Mouse (Mus musculus): ENCODE data around the gene Cx3cl1. TPM values are rescaled to one million over a fixed set of nuclear protein-coding genes. Genes with fewer than 3 reads are reported as not detected.

Gene Cx3cl1
- polyA plus RNA-seq, 1 experiment from 2014 or later = 9.3 TPM

DNA sequence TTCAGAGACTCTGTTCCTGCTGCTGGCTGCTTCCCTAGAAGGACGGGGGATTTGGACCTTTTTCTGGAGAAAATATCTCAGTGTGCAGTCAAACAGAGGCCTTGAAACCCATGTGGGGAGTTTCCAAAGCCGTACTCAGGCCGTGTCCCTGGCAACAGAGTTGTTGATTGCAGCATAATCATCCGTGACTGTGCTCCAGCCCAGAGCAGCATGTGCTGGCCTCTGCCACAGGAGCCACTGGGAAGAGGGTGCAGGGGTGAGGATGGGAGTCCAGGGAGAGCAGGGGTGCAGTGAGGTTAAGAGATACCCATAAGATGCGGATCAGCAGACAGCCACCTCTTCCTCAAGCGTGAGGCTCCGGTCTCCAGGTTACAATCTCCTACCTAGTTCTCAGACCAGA, 35.7 kb downstream of the Cx3cl1 start:
- Histone ChIP-seq H3K9me3 (ENCODE audit: control insufficient read depth, low read length) (no peaks in the 10 kb centered on the region), H3K4me2 (ENCODE audit: low read depth, low read length) (no peak overlapping the region), H3K9ac (ENCODE audit: low read length) (no peak overlapping the region), H3K4me3 (ENCODE audit: low read length) (no peak overlapping the region), H3K36me3 (ENCODE audit: control insufficient read depth, insufficient read depth, low read length) (no peaks in the 10 kb centered on the region), H3K27ac (ENCODE audit: low read length) (no peak overlapping the region), H3K27me3 (ENCODE audit: control insufficient read depth, insufficient read depth, low read depth, low read length) (no peaks in the 10 kb centered on the region), H3K4me1 (replicated peaks; ENCODE audit: control insufficient read depth, insufficient read depth, low read length) (no peaks in the 10 kb centered on the region)
- 56% methylated on average over 7 of the region's 7 CpGs for WGBS
- ATAC-seq (ENCODE audit: low read depth) = no peak

DNA sequence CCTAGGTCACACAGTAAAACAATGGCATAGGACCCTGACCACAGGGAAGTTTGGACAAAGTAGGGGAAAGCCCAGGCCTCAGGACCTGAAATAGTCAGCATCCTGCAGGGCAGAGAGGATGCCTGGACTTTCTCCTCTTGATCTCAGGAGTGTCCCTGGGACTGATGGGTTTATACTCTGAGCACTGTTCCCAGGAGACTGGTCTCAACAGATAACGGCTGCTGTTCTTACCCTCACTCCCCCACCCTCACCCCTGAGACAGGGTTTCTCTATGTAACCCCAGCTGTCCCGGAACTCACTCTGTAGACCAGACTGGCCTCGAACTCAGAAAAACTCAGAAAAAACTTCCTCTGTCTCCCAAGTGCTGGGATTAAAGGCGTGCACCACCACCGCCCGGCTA, 36.6 kb downstream of the Cx3cl1 start:
- Histone ChIP-seq H3K27me3 (ENCODE audit: control insufficient read depth, insufficient read depth, low read depth, low read length) (no peaks in the 10 kb centered on the region), H3K4me1 (replicated peaks; ENCODE audit: control insufficient read depth, insufficient read depth, low read length) (no peaks in the 10 kb centered on the region), H3K9ac (ENCODE audit: low read length) (no peak overlapping the region), H3K27ac (ENCODE audit: low read length) (no peak overlapping the region), H3K4me2 (ENCODE audit: low read depth, low read length) (no peak overlapping the region), H3K4me3 (ENCODE audit: low read length) (no peak overlapping the region), H3K9me3 (ENCODE audit: control insufficient read depth, low read length) (no peaks in the 10 kb centered on the region), H3K36me3 (ENCODE audit: control insufficient read depth, insufficient read depth, low read length) (no peaks in the 10 kb centered on the region)
- WGBS = 76% methylated on average over 6 of the region's 6 CpGs
- no peak for ATAC-seq (ENCODE audit: low read depth)

DNA sequence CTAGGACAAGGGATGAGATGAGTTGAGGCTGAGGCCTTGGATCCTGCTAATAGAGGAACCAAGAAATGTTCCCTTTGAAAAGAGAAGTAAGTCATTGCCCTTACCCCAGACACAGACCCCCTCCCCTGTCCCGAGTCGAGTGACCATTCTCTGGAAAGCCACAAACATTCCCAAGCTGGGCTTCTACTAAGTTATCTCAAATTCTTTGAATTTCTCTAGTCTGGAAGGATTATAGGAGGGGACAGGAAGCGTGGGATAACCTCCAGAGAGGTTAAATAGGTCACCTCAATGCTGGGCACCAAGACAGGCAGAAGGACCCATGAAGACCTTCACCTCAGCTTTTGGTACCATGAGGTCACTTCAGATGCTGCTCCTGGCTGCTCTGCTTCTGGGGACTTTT, 38.3 kb downstream of the Cx3cl1 start, which contains the start of gene Ccl17:
TSS of gene Ccl17 (plus strand) at position 301 of the 400 bp plus-strand sequence.
- no peak for ATAC-seq (ENCODE audit: low read depth)

DNA sequence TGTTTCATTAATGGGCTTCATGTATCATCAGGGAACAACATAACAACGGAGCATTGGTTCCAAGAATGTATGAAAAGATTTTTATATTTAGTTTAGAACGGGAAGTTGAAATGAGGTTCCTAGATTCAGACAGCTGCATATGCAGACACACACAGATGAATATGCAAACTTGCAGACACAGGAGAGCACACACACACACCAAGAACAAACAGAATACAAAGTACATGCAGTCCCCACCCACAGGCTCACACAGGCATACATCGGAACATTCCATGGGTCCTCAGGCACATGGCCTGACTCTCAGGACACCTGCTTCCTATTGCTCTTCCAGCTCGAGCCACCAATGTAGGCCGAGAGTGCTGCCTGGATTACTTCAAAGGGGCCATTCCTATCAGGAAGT, 39.0 kb downstream of the Cx3cl1 start:
- ATAC-seq (ENCODE audit: low read depth) = no peak
- 68% methylated on average over 5 of the region's 5 CpGs for WGBS
- no peaks in the 10 kb centered on the region for H3K36me3 ChIP-seq (ENCODE audit: control insufficient read depth, insufficient read depth, low read length)

More for the DNA sequence above, 38.3 kb downstream of the Cx3cl1 start, which contains the start of gene Ccl17:
- Histone ChIP-seq H3K4me1 (replicated peaks; ENCODE audit: control insufficient read depth, insufficient read depth, low read length) (no peaks in the 10 kb centered on the region), H3K27me3 (ENCODE audit: control insufficient read depth, insufficient read depth, low read depth, low read length) (no peaks in the 10 kb centered on the region), H3K4me3 (ENCODE audit: low read length) (no peak within 1 kb of the TSS), H3K9me3 (ENCODE audit: control insufficient read depth, low read length) (no peaks in the 10 kb centered on the region), H3K4me2 (ENCODE audit: low read depth, low read length) (no peak within 1 kb of the TSS), H3K9ac (ENCODE audit: low read length) (no peak within 1 kb of the TSS), H3K36me3 (ENCODE audit: control insufficient read depth, insufficient read depth, low read length) (no peaks in the 10 kb centered on the region), H3K27ac (ENCODE audit: low read length) (no peak within 1 kb of the TSS)
- WGBS = 42% methylated on average over 3 of the region's 3 CpGs

DNA sequence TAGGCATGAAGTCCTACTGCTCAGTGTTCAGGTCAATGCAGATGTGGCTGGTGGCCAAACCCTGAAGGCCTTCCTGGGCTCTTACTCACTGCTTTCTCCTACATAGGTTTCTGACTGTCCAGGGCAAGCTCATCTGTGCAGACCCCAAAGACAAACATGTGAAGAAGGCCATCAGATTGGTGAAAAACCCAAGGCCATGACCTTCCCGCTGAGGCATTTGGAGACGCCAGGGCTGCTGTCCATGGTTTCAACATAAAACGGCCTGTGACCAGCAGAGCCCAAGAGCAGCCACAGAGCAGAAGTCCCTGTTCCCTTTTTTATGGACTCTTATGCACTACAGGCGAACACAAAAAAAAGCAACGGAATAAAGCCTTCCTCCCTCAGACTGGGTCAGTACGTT, 39.8 kb downstream of the Cx3cl1 start:
- Histone ChIP-seq H3K27ac (ENCODE audit: low read length) (no peak overlapping the region), H3K4me1 (replicated peaks; ENCODE audit: control insufficient read depth, insufficient read depth, low read length) (no peaks in the 10 kb centered on the region), H3K9me3 (ENCODE audit: control insufficient read depth, low read length) (no peaks in the 10 kb centered on the region), H3K9ac (ENCODE audit: low read length) (no peak overlapping the region), H3K36me3 (ENCODE audit: control insufficient read depth, insufficient read depth, low read length) (no peaks in the 10 kb centered on the region), H3K27me3 (ENCODE audit: control insufficient read depth, insufficient read depth, low read depth, low read length) (no peaks in the 10 kb centered on the region), H3K4me3 (ENCODE audit: low read length) (no peak overlapping the region), H3K4me2 (ENCODE audit: low read depth, low read length) (no peak overlapping the region)
- ATAC-seq (ENCODE audit: low read depth) = no peak
- 60% methylated on average over 6 of the region's 6 CpGs for WGBS

More for the DNA sequence above, 39.0 kb downstream of the Cx3cl1 start:
- Histone ChIP-seq H3K27me3 (ENCODE audit: control insufficient read depth, insufficient read depth, low read depth, low read length) (no peaks in the 10 kb centered on the region), H3K9me3 (ENCODE audit: control insufficient read depth, low read length) (no peaks in the 10 kb centered on the region), H3K4me2 (ENCODE audit: low read depth, low read length) (no peak overlapping the region), H3K4me3 (ENCODE audit: low read length) (no peak overlapping the region), H3K27ac (ENCODE audit: low read length) (no peak overlapping the region), H3K9ac (ENCODE audit: low read length) (no peak overlapping the region), H3K4me1 (replicated peaks; ENCODE audit: control insufficient read depth, insufficient read depth, low read length) (no peaks in the 10 kb centered on the region)

DNA sequence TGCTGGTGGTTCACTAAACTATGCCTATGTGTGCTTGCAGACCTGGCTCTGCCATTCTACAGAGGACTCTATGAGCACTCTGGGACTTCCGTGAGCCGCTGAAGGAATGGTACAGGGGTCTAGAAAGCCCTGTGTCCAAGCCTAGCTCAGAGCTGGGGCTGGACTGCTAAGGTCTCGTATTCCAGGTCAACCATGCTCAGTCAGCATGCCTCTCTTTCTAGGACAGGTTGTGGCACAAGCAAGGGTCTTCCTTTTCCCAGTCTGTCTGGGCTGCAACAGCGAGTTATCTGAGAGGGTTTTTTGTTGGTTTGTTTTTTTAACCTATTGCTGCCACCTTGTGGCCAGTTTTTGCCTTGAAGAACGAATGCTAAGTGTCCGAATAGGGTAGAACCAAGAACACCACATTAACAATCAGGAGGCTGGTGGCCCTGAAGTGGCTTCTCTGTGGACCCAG, 40.9 kb downstream of the Cx3cl1 start:
- Histone ChIP-seq H3K27ac (ENCODE audit: low read length) (no peak overlapping the region), H3K9me3 (ENCODE audit: control insufficient read depth, low read length) (no peaks in the 10 kb centered on the region), H3K4me2 (ENCODE audit: low read depth, low read length) (0 out of 2 replicates have a peak overlapping the region, but pooled peaks have one; percentile 12), H3K4me3 (ENCODE audit: low read length) (no peak overlapping the region), H3K4me1 (replicated peaks; ENCODE audit: control insufficient read depth, insufficient read depth, low read length) (no peaks in the 10 kb centered on the region), H3K9ac (ENCODE audit: low read length) (no peak overlapping the region), H3K27me3 (ENCODE audit: control insufficient read depth, insufficient read depth, low read depth, low read length) (no peaks in the 10 kb centered on the region), H3K36me3 (ENCODE audit: control insufficient read depth, insufficient read depth, low read length) (no peaks in the 10 kb centered on the region)
- peak; percentile 63 for ATAC-seq (ENCODE audit: low read depth)
- 28% methylated on average over 6 of the region's 6 CpGs for WGBS

DNA sequence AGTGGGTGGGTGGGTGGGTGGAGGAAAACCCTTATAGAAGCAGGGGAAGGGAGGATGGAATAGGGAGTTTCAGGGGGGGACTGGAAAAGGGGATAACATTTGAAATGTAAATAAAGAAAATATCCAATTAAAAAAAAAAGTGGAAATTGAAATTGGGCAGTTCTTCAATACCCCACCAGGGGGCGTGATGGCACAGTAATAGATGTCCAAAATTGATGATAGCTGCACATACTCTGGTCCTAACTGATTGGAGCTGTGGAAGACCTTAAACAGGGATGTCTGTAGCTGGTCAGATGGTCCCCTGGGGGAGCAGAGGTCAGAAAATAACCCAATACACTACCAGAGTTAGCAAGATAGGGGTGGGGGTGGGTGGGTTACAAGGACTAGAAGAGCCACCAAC, 42.7 kb downstream of the Cx3cl1 start:
- Histone ChIP-seq H3K4me1 (replicated peaks; ENCODE audit: control insufficient read depth, insufficient read depth, low read length) (no peaks in the 10 kb centered on the region), H3K27me3 (ENCODE audit: control insufficient read depth, insufficient read depth, low read depth, low read length) (no peaks in the 10 kb centered on the region), H3K9me3 (ENCODE audit: control insufficient read depth, low read length) (no peaks in the 10 kb centered on the region), H3K9ac (ENCODE audit: low read length) (no peak overlapping the region), H3K27ac (ENCODE audit: low read length) (no peak overlapping the region), H3K36me3 (ENCODE audit: control insufficient read depth, insufficient read depth, low read length) (no peaks in the 10 kb centered on the region), H3K4me2 (ENCODE audit: low read depth, low read length) (no peak overlapping the region), H3K4me3 (ENCODE audit: low read length) (no peak overlapping the region)
- WGBS = 0% methylated on average over 1 of the region's 1 CpGs
- ATAC-seq (ENCODE audit: low read depth) = no peak

DNA sequence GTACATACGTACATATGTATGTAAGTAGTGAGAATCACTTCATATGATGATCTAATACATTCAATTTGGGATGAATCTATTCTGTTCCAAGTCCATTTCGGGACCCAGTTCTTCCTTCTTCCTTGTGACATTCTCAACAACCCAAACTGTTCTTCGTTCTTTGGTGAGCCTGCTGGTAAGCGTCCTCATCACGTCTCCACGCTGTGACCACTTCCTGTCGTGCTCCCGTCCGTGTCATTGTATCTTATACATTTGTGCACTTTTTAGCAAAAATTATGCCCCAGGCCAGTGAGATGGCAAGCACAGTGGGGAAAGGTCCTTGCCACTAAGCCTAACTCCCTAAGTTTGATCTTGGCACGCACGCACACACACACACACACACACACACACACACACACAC, 46.1 kb downstream of the Cx3cl1 start:
- no peak overlapping the region for H3K4me2 ChIP-seq (ENCODE audit: low read depth, low read length)
- no peak overlapping the region for H3K27ac ChIP-seq (ENCODE audit: low read length)
- no peak overlapping the region for H3K9ac ChIP-seq (ENCODE audit: low read length)
- 85% methylated on average over 11 of the region's 11 CpGs for WGBS
- 0 out of 2 replicates have a peak, but pooled peaks cover 4% of the 10 kb centered on the region for H3K36me3 ChIP-seq (ENCODE audit: control insufficient read depth, insufficient read depth, low read length)
- no peaks in the 10 kb centered on the region for H3K27me3 ChIP-seq (ENCODE audit: control insufficient read depth, insufficient read depth, low read depth, low read length)
- no peaks in the 10 kb centered on the region for H3K9me3 ChIP-seq (ENCODE audit: control insufficient read depth, low read length)
- no peak for ATAC-seq (ENCODE audit: low read depth)
- no peaks in the 10 kb centered on the region for H3K4me1 ChIP-seq (replicated peaks; ENCODE audit: control insufficient read depth, insufficient read depth, low read length)
- no peak overlapping the region for H3K4me3 ChIP-seq (ENCODE audit: low read length)

DNA sequence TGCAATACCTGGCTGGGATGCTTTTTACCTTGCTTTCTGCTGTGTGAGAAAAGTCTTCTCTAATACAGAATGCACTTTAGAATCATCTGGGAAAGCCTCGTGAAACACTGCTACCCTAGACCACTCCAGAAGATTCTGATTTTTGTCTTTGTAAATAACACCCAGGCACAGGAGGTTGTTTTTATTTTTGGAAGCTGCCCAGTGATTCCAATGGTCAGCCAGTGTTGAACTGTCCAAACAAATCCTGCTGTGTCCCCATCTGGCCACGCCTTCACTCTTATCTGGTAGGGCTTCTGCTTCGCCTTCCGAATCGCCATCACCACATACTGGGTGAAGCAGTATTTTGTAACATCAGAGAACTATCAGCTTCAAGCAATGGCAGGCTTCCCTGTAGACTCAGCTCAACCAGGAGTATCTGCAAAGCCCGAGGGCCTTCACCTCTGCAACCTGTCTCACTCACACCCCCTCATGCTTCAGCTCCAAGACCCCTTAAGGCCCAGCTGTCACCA, 47.9 kb downstream of the Cx3cl1 start:
- H3K27me3 ChIP-seq (ENCODE audit: control insufficient read depth, insufficient read depth, low read depth, low read length) = no peaks in the 10 kb centered on the region
- H3K4me1 ChIP-seq (replicated peaks; ENCODE audit: control insufficient read depth, insufficient read depth, low read length) = no peaks in the 10 kb centered on the region
- H3K9ac ChIP-seq (ENCODE audit: low read length) = no peak overlapping the region
- H3K4me2 ChIP-seq (ENCODE audit: low read depth, low read length) = no peak overlapping the region
- no peak overlapping the region for H3K27ac ChIP-seq (ENCODE audit: low read length)
- ATAC-seq (ENCODE audit: low read depth) = no peak
- H3K4me3 ChIP-seq (ENCODE audit: low read length) = no peak overlapping the region
- H3K36me3 ChIP-seq (ENCODE audit: control insufficient read depth, insufficient read depth, low read length) = peaks cover 6% of the 10 kb centered on the region; the same call in 1 of the 2 replicates
- WGBS = 67% methylated on average over 6 of the region's 6 CpGs
- H3K9me3 ChIP-seq (ENCODE audit: control insufficient read depth, low read length) = no peaks in the 10 kb centered on the region

DNA sequence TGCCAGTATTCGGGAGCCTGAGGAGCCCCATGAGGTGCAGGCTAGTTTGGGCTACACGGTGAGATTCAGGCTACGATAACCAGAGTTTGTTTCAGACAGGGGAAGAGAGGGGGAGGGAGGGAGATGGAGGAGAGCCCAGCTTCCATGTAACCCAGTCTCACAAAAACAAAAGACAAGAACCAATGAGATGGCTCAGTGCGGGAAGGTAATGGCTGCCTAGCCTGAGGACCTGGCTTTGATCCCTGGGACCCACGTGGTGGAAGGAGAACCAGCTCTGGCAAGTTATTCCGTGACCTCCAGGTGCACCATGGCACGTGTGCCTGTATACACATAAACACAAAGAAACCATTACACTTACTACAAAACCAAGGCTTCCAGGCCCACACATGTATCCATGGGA, 48.7 kb downstream of the Cx3cl1 start:
- Histone ChIP-seq H3K4me1 (replicated peaks; ENCODE audit: control insufficient read depth, insufficient read depth, low read length) (no peaks in the 10 kb centered on the region), H3K36me3 (ENCODE audit: control insufficient read depth, insufficient read depth, low read length) (peaks cover 11% of the 10 kb centered on the region), H3K9me3 (ENCODE audit: control insufficient read depth, low read length) (no peaks in the 10 kb centered on the region), H3K9ac (ENCODE audit: low read length) (no peak overlapping the region), H3K4me3 (ENCODE audit: low read length) (no peak overlapping the region), H3K4me2 (ENCODE audit: low read depth, low read length) (no peak overlapping the region), H3K27me3 (ENCODE audit: control insufficient read depth, insufficient read depth, low read depth, low read length) (no peaks in the 10 kb centered on the region), H3K27ac (ENCODE audit: low read length) (no peak overlapping the region)
- ATAC-seq (ENCODE audit: low read depth) = no peak
- 82% methylated on average over 7 of the region's 7 CpGs for whole genome bisulfite sequencing
